Mouse (Mus musculus) neural tube, embryonic 12.5 days (tissue): ENCODE data around the gene Phox2a. TPM values are rescaled to one million over a fixed set of nuclear protein-coding genes. Genes with fewer than 3 reads are reported as not detected.

ENCODE experiments used
- ATAC-seq: fragments of 200-750 bp; cut with Nextera tagmentation; 2 replicates; pipeline ENCODE4 v1.8.0; 2017; ENCODE audit warnings: low read depth, mild to moderate bottlenecking, moderate TSS enrichment, moderate library complexity; ENCODE audit not compliant: low FRiP score
- H3K27ac ChIP-seq: fragments of 300-500 bp; sonication (generic); 2 replicates; pipeline ENCODE4 v1.5.1; 2016
- H3K27me3 ChIP-seq: fragments of 300-500 bp; sonication (generic); replicated peaks from 2 replicates; pipeline ENCODE4 v1.6.1; 2016; ENCODE audit warnings: mild to moderate bottlenecking
- H3K36me3 ChIP-seq: fragments of 300-500 bp; sonication (generic); 2 replicates; pipeline ENCODE4 v1.6.1; 2016; ENCODE audit warnings: mild to moderate bottlenecking
- H3K4me1 ChIP-seq: fragments of 300-500 bp; sonication (generic); 2 replicates; pipeline ENCODE4 v1.6.1; 2016
- H3K4me2 ChIP-seq: fragments of 300-500 bp; sonication (generic); replicated peaks from 2 replicates; pipeline ENCODE4 v1.6.1; 2016; ENCODE audit warnings: mild to moderate bottlenecking
- H3K4me3 ChIP-seq: fragments of 300-500 bp; sonication (generic); 2 replicates; pipeline ENCODE4 v1.5.1; 2016
- H3K9ac ChIP-seq: fragments of 300-500 bp; sonication (generic); 2 replicates; pipeline ENCODE4 v1.6.1; 2016; ENCODE audit warnings: mild to moderate bottlenecking
- H3K9me3 ChIP-seq: fragments of 300-500 bp; sonication (generic); 2 replicates; pipeline ENCODE4 v1.6.1; 2016; ENCODE audit warnings: mild to moderate bottlenecking
- WGBS: fragments of 180-500 bp; shearing (Covaris S2); methylation state at CpG from one replicate; pipeline ENCODE4 v1.1.7; 2016; 5-methylcytosine and 5-hydroxymethylcytosine counted together
- polyA plus RNA-seq: library from polyadenylated mRNA; unstranded; fragments of >200 nt; fragmentation: Nextera tagmentation; extraction: Ambion mirVana; gene quantifications from 2 replicates; pipeline ENCODE4 v1.2.1, GENCODE M21; 2016

Phox2a gene
- polyA plus RNA-seq, 1 experiment from 2014 or later: 1.9 TPM

DNA sequence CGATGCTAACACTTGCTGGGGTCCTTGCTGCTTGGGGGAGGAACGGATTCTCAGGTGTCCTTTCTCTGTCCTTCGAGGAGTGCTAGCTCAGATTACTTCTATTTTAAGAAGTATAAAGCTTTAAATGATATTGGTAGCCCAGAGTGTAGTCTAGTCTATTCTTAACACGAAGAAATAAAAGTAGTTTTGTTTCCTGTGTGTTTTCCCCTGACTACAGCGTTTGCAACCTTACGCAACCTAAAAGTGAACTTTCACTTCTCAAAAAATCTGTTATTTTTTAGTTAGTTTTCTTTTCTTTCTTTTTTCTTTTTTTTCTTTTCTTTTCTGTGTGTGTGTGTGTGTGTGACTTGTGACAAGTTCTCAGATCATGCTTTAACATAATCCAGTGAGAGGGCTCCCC lies 33.6 kb downstream of the Phox2a start:
- Histone ChIP-seq H3K27me3 (no peaks in the 10 kb centered on the region), H3K4me1 (no peaks in the 10 kb centered on the region), H3K4me2 (no peak overlapping the region), H3K4me3 (no peak overlapping the region), H3K9me3 (no peaks in the 10 kb centered on the region), H3K36me3 (no peaks in the 10 kb centered on the region), H3K9ac (no peak overlapping the region), H3K27ac (no peak overlapping the region)
- 85% methylated on average over 6 of the region's 6 CpGs for WGBS
- no peak for ATAC-seq

DNA sequence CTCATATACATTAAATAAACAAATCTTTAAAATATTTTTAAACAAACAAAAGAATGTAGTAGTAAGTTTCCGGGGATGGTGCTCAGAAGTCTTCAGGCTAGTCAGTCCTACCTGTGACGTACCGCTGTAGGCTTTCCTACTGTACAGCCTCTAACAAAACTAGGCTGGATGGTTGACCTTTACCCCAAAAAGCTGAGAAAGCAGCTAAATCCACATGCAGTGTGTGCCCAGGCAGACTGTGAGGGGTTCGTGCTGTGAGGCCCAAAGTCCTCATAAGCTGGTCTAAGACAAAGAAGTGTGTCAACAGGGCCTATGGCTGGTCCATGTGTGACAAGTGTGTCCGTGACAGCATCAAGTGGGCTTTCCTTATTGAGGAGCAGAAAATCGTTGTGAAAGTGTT lies 34.7 kb downstream of the Phox2a start:
- ATAC-seq: no peak
- H3K4me3 ChIP-seq: no peak overlapping the region
- no peaks in the 10 kb centered on the region for H3K27me3 ChIP-seq
- 87% methylated on average over 6 of the region's 6 CpGs for WGBS
- no peaks in the 10 kb centered on the region for H3K4me1 ChIP-seq
- no peak overlapping the region for H3K9ac ChIP-seq
- no peaks in the 10 kb centered on the region for H3K36me3 ChIP-seq
- no peak overlapping the region for H3K27ac ChIP-seq
- no peaks in the 10 kb centered on the region for H3K9me3 ChIP-seq
- H3K4me2 ChIP-seq: no peak overlapping the region

DNA sequence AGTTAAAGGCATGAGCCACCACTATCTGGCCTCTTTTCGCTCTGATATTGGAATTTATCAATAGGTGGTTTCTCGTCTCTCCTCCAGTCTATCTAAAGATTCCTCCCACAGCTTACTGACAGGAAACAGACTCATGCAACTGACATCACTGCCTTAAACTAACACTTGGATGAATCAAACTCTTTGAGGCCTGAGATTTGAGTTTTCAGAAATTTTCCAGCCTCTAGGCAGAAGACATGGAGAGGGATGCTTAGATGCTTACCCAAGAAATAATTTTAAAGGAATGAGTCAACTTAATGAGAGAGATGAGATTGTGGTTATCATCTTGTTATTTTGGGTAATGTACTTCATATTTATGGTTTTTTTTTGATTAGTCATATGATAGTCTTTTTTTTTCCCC lies 35.7 kb downstream of the Phox2a start:
- Histone ChIP-seq H3K9ac (no peak overlapping the region), H3K4me3 (no peak overlapping the region), H3K27ac (no peak overlapping the region), H3K4me1 (no peaks in the 10 kb centered on the region), H3K36me3 (no peaks in the 10 kb centered on the region), H3K4me2 (no peak overlapping the region), H3K9me3 (no peaks in the 10 kb centered on the region), H3K27me3 (no peaks in the 10 kb centered on the region)
- ATAC-seq: no peak
- WGBS: 90% methylated on average over 2 of the region's 2 CpGs

DNA sequence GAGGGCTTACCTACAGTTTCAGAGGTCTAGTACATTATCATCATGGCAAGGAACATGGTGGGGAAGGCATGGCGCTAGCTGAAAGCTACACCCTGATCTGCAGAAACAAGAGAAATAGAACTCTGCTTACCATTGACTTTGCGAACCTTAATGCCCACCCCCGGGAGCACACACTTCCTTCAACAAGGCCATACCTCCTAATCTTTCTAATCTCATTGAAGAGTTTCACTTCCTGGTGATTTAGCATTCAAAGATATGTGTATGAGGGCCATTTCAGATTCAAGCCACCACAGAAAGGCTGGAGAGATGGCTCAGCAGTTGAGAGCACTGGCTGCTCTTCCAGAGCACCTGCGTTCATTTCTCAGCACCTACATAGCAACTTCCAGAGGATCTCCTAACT lies 39.0 kb downstream of the Phox2a start, which contains the start of gene Folr2:
Gene Folr2, minus strand, starts transcription at position 101 of the 400 bp plus-strand sequence.
- Histone ChIP-seq H3K9me3 (no peaks in the 10 kb centered on the region), H3K9ac (no peak within 1 kb of the TSS), H3K27me3 (no peaks in the 10 kb centered on the region), H3K4me2 (no peak within 1 kb of the TSS), H3K36me3 (no peaks in the 10 kb centered on the region), H3K4me1 (no peaks in the 10 kb centered on the region), H3K27ac (no peak within 1 kb of the TSS), H3K4me3 (no peak within 1 kb of the TSS)
- ATAC-seq: no peak
- WGBS: 91% methylated on average over 4 of the region's 4 CpGs

DNA sequence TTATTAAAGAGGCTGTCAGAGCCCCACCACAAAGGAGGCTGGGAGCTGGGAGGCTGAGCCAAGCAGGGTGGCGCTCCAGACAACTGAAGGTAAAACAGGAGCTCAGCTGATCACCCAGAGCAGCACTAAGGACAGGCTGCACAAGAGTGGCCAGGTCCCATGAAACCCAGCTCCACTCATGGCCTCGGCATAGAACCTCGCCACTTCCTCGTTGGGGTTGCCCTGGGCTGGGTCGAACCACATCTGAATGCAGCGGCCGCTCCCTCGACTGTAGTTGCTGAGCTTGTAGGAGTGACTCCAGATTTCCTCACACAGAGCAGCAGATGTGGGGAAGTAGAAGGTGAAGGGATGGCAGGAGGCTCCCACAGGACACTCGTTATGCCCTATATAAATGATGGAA lies 40.2 kb downstream of the Phox2a start:
- 87% methylated on average over 9 of the region's 9 CpGs for WGBS
- no peaks in the 10 kb centered on the region for H3K9me3 ChIP-seq
- no peak for ATAC-seq
- H3K27me3 ChIP-seq: no peaks in the 10 kb centered on the region
- H3K4me3 ChIP-seq: no peak overlapping the region
- H3K4me2 ChIP-seq: no peak overlapping the region
- no peaks in the 10 kb centered on the region for H3K4me1 ChIP-seq
- H3K36me3 ChIP-seq: no peaks in the 10 kb centered on the region
- no peak overlapping the region for H3K9ac ChIP-seq
- H3K27ac ChIP-seq: no peak overlapping the region

DNA sequence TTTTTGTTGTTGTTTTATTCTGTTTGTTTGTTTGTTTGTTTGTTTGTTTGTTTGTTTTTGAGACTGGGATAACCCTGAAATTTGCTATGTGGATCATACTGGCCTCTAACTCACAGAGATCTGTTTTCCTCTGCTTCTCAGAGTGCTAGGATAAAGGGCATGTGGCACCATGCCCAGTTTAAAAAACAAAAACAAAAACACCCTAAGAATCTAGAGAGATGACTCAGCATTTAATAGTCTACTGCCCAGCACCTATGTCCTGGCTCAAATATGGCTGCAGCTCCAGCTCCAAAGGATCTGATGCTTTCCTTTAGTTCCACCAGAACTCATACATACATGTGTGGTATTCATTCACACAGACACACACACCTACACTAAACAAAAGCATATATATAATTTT lies 42.9 kb downstream of the Phox2a start:
- no peak overlapping the region for H3K4me2 ChIP-seq
- no peak for ATAC-seq
- no peak overlapping the region for H3K4me3 ChIP-seq
- no peak overlapping the region for H3K9ac ChIP-seq
- no peaks in the 10 kb centered on the region for H3K36me3 ChIP-seq
- H3K9me3 ChIP-seq: no peaks in the 10 kb centered on the region
- no peak overlapping the region for H3K27ac ChIP-seq
- H3K4me1 ChIP-seq: no peaks in the 10 kb centered on the region
- H3K27me3 ChIP-seq: no peaks in the 10 kb centered on the region

DNA sequence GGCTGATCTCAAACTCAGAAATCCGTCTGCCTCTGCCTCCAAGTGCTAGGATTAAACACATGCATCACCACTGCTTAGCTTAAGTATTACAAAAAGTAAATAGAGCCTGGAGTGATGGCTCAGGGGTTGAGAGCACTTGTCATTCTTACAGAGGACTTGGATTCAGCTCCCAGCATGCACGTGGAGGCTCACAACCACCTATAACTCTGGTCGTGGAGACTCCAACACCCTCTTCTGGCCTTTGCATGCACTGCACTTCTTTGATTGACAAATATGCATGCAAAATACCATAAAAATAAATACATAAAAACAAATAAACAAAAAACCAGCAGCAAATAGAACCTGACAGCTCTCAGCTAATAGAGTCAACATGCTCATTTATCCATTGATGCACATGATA lies 44.2 kb downstream of the Phox2a start:
- H3K9ac ChIP-seq: no peak overlapping the region
- no peaks in the 10 kb centered on the region for H3K4me1 ChIP-seq
- WGBS: 75% methylated on average over 3 of the region's 3 CpGs
- no peak overlapping the region for H3K4me2 ChIP-seq
- H3K9me3 ChIP-seq: no peaks in the 10 kb centered on the region
- no peaks in the 10 kb centered on the region for H3K27me3 ChIP-seq
- no peak overlapping the region for H3K4me3 ChIP-seq
- no peaks in the 10 kb centered on the region for H3K36me3 ChIP-seq
- H3K27ac ChIP-seq: no peak overlapping the region
- ATAC-seq: no peak

DNA sequence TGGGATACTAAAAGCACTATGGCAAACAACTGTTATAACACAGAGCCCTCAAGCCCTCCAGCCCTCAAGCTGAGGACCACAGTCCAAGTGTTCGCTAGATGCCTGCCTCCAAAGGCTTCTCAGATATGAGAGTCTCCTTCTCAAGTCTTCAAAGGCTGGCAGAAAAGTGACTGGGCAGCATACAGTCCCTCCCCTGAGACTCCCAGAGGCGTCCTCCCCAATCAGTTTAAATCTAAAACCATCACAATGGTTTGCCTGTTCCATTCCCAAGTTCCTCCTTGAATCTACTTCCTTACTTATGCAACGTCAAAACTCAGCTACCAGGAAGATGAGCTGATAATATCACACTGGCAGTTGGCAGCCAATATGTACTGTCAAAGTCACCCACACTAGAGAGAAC lies 45.3 kb downstream of the Phox2a start, which contains the start of gene Anapc15:
Gene Anapc15, plus strand, starts transcription at position 301 of the 400 bp plus-strand sequence.
- Histone ChIP-seq H3K4me1 (no peaks in the 10 kb centered on the region), H3K9me3 (no peaks in the 10 kb centered on the region), H3K27me3 (no peaks in the 10 kb centered on the region), H3K4me2 (no peak within 1 kb of the TSS), H3K4me3 (no peak within 1 kb of the TSS), H3K9ac (no peak within 1 kb of the TSS), H3K27ac (no peak within 1 kb of the TSS), H3K36me3 (no peaks in the 10 kb centered on the region)
- WGBS: 84% methylated on average over 3 of the region's 3 CpGs
- ATAC-seq: no peak

DNA sequence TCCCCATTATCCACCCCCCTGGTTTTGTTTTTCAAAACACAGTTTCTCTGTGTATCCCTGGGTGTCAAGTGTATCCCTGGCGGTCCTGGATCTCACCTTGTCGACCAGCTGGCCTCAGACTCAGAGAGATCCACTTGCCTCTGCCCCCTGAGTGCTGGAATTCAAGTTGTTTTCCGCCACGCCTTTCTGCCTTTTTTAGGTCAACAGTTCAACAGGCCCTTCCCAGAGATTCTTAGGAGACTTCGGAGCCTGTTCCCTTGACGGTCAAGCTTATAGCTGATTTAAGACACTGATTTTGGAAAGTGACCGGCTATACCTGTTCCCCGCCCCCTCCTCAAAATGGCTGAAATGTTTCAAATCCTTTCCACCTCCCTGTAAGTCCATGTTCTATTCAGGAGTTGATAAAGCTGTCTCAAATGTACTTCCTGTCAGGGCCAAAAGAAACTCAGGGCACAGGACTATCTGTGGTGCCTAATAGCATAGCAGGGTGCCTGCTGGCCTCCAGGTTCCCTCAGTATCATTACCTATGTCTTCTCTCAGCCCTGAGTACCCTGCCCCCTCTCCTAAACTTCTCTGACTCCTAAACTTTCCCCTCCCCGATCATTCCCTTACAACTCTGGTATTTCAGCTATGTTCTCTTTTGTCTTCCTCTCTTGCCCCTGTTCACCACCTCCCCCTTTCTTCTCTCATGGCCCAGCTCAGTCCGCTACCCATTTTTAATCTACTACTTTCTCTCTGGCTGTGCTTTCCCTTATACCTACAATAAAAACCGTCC lies 48.6 kb downstream of the Phox2a start:
- Histone ChIP-seq H3K27me3 (no peaks in the 10 kb centered on the region), H3K9ac (no peak overlapping the region), H3K9me3 (no peaks in the 10 kb centered on the region), H3K36me3 (no peaks in the 10 kb centered on the region), H3K4me1 (no peaks in the 10 kb centered on the region), H3K4me3 (no peak overlapping the region), H3K27ac (no peak overlapping the region), H3K4me2 (no peak overlapping the region)
- no peak for ATAC-seq
- WGBS: 84% methylated on average over 11 of the region's 11 CpGs

DNA sequence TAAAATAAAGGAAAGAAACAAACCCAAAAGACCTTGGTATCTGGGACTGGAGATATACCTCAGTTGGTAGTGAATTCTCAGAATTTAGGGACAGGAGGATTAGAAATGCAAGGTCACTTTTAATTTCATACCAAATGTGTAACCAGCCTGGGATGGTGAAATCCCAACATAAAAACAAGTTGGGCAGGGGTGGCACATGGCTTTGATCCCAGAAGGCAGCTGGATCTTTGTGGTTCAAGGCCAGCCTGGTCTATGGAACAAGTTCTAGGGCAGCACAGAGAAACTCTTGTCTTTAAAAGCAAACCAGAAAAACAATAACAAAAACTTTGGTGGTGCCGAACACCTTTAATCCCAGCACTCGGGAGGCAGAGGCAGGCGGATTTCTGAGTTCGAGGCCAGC lies 49.4 kb downstream of the Phox2a start:
- Histone ChIP-seq H3K4me3 (no peak overlapping the region), H3K4me2 (no peak overlapping the region), H3K9me3 (no peaks in the 10 kb centered on the region), H3K9ac (no peak overlapping the region), H3K27ac (no peak overlapping the region), H3K4me1 (no peaks in the 10 kb centered on the region), H3K27me3 (no peaks in the 10 kb centered on the region), H3K36me3 (no peaks in the 10 kb centered on the region)
- 95% methylated on average over 4 of the region's 4 CpGs for WGBS
- ATAC-seq: no peak

DNA sequence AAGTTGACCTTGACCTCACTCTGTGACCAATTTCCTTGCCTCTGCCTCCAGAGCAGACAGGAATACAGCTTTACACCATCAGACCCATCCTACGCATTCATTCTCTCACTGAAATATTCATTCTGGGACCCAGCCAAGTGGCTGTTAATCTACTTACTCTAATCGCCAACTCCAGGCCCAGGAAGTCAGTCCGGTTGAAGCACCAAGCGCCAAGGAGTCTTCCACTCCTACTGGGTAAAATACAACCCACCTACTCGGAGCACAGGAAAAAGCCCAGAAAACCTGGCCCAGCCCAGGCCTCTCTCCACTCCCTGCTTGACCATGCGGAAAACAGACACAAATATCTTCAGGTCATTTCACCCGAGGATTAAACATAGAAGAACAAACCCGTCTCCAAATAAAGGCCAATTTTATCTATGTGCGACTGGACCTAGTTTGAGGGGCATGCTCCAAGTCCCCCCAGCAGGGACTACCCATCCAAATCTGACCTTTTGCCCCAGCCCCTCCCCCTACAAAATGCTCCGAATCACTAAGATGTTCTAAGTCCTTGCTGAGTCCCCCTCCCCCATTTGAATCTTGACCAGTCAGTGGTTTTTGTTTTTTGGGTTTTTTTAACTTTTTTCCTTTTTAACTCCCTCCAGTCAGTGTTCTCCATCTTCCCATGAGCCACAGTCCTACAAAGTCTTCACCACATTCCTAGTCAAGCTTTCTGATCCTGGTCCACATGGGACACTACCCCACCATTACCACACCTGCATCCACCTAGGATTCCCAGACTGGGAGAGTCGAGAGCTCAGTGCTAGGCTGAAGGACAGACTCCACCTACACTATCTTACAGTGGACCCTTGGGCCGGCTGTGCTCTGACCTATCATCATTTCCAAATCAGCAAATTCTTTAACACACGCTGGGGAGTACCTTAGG lies 50.4 kb downstream of the Phox2a start:
- no peaks in the 10 kb centered on the region for H3K36me3 ChIP-seq
- no peak overlapping the region for H3K27ac ChIP-seq
- H3K27me3 ChIP-seq: no peaks in the 10 kb centered on the region
- H3K4me1 ChIP-seq: no peaks in the 10 kb centered on the region
- no peak overlapping the region for H3K4me3 ChIP-seq
- no peak for ATAC-seq
- H3K9me3 ChIP-seq: no peaks in the 10 kb centered on the region
- no peak overlapping the region for H3K4me2 ChIP-seq
- WGBS: 69% methylated on average over 13 of the region's 13 CpGs
- H3K9ac ChIP-seq: no peak overlapping the region

DNA sequence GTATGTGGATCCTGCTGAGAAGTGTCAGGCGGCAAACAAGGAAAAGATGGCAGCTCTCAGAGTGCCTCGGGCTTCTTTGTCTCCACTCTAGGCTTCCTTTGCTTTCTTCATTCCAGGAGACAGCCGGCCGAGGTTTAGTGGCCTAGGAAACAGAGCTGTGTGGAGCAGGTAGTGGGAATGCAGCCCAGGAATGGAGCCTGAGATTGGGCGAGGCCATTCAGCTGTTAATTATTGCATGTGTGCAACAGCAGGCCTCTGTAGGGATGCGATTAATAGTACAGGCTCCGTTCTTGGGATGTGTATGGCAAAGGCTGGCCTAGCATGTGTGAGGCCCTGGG lies 51.0 kb downstream of the Phox2a start:
- Histone ChIP-seq H3K27ac (no peak overlapping the region), H3K9ac (no peak overlapping the region), H3K4me1 (no peaks in the 10 kb centered on the region), H3K4me3 (no peak overlapping the region), H3K4me2 (no peak overlapping the region), H3K9me3 (no peaks in the 10 kb centered on the region), H3K36me3 (no peaks in the 10 kb centered on the region), H3K27me3 (no peaks in the 10 kb centered on the region)
- 61% methylated on average over 7 of the region's 7 CpGs for WGBS
- ATAC-seq: no peak
